Mouse (Mus musculus) embryo, embryonic 11.5 days (tissue): ENCODE results near the gene Tdrd5.
"Not testable (repeated sequence)": the region's sequence is repeated elsewhere in the genome, so short reads cannot be mapped to it uniquely, and the experiment has no call there.

ENCODE experiments used
- DNase-seq: peaks from one replicate; pipeline ENCODE4 v3.0.0-alpha.2; 2012; ENCODE audit warnings: low read depth, low spot score

The Tdrd5 gene

GRCm38 (mm10) chr1:156302911-156303749 lies at the start of gene Tdrd5:
Tdrd5 (minus strand) TSS chr1:156303664.
- peak; percentile 8 for DNase-seq

GRCm38 (mm10) chr1:156352466-156352865 lies 49.0 kb upstream of the Tdrd5 start:
- DNase-seq = no peak

- no peak for DNase-seq
These were observed 47.0 kb upstream of the Tdrd5 start for GRCm38 (mm10) chr1:156350441-156350840.

DNA sequence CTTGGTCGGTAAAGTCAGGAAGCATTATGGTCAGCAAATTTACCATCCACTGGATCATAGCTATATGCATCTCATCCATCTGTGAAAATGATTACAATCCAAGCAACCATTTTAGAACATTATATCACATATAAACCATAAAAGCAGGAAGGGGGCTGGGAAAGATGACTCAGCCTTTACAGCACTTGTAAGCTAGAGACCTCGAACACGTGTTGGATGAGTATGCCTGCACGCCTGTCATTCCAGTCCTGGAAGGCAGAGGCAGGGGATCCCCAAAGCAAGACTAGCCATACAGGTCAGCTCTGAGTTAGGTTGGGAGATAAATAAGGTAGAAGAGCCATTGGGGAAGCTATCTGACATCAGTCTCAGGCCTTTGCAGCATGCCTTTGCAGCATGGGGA lies 45.6 kb upstream of the Tdrd5 start:
- no peak for DNase-seq

DNA sequence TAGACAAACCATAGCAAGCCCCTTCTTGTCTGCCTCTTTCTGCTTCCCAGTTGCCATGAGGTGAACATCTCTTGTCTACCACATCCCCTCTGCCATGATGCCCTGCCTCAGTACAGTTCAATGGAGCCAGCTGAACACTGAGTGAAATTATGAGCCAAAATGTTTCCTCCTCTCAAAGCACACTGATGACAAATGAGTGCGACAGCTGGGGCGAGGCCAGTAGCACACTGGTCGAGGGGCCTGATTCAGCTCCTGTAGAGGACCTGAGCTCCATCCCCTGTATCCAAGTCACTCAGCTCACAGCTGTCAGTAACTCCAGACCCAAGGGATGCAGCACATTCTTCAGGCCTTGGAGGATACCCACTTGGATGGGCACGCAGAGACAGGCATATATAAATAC lies 42.2 kb upstream of the Tdrd5 start:
- DNase-seq = no peak

- no peak for DNase-seq
These were observed 41.0 kb upstream of the Tdrd5 start for GRCm38 (mm10) chr1:156344433-156344832.

DNA sequence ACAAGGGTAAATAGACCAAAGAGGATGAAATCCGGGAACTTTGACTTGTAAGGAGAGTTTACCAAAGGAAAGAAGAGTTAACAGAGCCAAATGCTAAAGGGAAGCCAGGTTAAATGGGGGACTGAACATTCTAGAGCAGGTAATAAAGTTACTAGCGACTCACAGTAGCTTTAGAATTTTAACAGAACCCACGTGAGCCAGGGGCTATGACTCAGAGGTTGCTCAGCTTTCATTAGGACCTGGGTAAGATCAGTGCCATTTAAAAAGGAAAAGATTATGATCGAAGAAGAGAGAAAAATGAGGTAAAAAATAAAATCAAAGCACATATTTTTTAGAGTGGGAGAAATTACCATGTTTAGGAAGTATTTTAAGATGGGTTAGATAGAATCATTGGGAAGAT lies 37.4 kb upstream of the Tdrd5 start:
- no peak for DNase-seq

- no peak for DNase-seq
These were observed 19.7 kb upstream of the Tdrd5 start for GRCm38 (mm10) chr1:156323126-156323525.

GRCm38 (mm10) chr1:156310630-156311029 lies 7.2 kb upstream of the Tdrd5 start, which contains the start of gene Nphs2:
Nphs2 (plus strand) TSS chr1:156310727.
- DNase-seq = no peak

- DNase-seq = no peak
These were observed 5.1 kb upstream of the Tdrd5 start for GRCm38 (mm10) chr1:156308595-156308994.

GRCm38 (mm10) chr1:156290016-156290415 lies 13.4 kb downstream of the Tdrd5 start:
- DNase-seq = no peak

DNA sequence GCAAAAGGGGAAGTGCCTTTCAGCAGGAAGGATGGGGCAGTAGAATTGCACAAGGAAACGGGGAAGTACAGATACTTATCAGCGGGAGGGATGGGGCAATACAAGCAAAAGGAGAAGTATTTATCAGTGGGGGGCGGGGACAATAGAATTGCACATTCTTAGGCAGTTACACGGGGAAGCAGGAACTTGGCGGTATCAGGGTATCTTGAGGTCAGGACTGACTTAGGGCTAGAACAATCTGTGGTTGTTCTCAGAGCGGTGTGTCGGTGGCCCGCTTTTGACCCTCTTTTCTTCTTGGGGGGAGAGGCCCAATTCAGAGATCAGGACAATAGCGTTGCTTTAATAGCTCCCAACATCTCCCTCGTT lies 14.3 kb downstream of the Tdrd5 start:
- not testable (repeated sequence) for DNase-seq

- no peak for DNase-seq
These were observed 14.8 kb downstream of the Tdrd5 start for GRCm38 (mm10) chr1:156288556-156289221.

DNA sequence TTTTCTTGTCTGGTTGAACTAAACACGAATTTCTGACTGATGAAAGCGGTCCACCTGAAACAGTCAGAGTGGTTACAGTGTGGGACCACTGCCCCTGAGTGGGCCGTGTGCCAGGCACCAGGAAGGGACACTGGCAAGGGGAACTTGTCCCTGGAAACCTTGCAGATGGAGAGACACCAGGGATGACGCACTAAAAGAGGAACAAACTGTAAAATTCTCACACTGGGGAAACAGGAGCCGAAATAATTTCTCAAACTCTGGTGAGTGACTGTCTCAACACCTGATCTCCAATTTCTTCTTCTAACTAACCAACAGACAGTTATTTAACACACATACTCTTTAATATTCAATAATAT lies 17.9 kb downstream of the Tdrd5 start:
- no peak for DNase-seq

DNA sequence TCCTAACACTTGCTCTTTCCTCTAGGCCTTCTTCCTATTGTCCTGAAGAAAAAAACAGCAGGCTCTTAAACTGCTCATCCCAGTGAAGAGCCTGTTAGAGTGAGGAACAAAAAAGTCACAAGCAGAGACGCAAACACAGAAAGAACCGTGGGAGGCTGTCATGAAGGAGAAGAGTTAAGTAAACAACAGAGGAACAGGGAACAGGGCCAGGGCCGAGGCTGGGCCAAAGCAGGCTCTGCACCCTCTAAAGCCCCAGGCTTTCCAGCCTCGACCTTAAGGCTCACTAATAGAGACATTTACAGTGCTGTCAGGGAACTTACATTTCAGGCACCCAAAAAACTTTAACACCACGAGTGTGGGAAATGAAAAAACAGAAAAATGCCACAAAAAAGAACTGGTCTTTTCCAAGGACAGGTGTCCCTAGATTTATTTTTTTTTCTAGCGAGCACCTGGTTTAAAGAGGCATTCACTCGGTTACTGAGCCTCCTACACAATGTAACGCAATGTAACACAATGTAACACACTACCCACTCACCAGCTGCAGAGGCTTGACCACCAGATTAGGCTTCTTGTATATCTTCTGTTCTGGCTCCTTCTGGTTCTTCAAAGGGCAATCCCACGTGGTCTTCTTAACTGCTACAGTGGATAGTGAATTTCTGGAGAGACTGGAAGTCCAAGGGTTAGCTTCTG lies 18.5 kb downstream of the Tdrd5 start:
- DNase-seq = no peak

DNA sequence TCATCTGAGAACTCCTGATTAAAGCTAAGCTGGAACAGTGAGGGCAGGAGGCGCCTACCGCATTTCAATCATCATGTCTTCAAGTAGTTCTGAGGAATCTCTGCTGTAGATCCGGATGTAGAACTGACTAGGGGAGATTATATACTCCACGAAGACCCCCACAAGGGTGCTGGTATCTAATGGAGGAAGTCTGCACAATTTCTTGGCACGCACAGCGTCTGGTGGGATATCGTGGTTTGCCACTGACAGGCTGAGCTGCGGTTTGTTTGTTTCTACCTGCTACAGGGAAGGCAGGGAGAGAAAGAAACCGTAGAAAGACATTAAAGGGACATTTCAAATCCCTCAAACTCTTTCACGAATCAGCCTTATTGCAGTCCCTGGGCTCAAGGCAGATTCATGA lies 19.3 kb downstream of the Tdrd5 start:
- DNase-seq = no peak

DNA sequence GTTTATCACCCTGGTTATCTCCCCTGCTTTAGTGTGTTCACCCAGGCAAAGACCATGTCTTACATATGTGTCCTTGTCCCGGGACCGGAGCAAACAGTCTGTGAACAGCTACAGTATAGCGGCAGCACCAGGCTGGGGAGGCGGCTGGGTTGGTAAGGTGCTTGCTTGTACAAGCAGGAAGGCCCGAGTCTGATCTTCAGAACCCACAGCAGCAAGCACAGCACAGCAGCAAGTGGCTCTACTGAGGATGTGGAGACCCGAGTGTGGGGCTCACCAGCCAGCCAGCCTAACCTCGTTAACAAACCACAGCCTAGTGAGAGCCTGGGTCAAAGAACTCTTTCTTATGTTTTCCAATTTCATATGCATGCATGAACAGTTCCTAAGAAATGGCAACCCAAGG lies 23.3 kb downstream of the Tdrd5 start:
- DNase-seq = no peak

DNA sequence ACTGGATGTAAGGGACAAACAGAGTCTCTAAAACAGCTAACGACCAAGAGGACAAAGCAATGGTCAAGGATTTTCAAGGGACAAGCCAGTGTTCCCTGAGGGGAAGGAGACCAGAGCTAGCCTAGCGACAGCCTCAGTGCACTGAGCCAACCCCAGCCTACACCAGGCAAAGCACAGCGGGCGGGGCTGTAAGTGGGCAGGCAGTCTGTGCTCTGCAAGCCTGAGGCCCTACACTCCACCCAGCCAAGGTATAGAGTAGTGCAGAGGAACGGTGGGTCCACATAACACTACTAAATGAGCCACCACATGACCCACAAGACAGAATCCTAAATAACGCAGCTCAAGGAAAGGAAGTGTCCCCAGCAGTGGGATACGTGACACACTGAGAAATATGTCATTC lies 29.8 kb downstream of the Tdrd5 start:
- DNase-seq = no peak

DNA sequence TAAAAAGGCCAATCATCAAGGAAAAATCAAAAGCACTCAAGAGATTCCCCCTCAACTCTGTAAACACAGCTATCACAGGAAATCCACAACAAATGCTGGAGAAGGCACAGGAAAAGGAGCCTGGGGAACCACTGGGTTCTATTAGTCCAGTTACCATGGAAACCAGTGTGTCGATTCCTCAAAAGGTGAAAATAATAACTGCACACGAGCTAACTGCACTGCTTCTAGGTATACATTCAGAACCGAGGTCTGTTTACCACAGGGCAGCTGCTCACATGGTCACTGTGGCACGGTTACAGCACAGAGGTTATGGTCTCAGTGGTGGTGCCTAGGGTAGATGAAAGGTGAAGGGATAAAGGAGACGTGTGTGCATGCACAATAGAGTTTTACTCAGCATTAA lies 31.8 kb downstream of the Tdrd5 start:
- no peak for DNase-seq

- no peak for DNase-seq
These were observed 33.0 kb downstream of the Tdrd5 start for GRCm38 (mm10) chr1:156270471-156270870.

DNA sequence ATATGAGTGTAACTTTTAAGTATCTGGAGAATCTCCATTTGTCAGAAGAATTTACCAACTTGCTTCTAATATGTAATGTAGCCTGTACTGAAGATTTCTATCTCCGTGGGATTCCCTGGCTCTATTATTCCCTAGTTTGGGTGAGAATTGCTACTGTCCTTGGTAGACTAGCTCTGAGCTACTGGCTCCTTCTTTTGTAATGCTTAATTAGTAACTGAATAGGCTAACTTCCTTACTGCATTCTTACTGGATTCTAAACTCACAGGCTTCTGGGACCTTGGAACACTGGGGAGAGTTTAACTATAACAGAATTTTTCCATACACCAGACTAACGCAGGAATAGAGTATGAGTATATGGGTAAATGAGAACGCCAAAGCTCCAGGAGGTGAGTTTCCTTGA lies 34.9 kb downstream of the Tdrd5 start:
- not testable (repeated sequence) for DNase-seq

DNA sequence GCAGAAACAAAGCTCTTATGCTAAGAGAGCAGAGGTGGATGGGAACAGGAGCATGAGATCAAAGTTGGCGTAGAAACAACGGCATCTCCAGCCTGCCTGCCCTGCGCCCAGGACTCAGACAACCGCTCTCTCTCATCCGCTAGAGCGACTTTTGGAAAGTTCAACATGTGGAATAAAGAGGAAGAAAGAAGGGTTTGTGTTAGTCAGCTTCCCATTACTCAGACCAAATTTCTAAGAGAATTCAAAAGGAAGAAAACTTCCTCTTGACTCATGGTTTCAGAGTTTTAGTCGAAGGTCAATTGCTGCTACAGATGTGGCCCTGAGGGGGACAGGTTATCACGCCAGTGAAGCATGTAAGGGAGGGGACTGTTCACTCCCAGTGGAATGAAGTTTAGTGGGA lies 39.5 kb downstream of the Tdrd5 start:
- no peak for DNase-seq

DNA sequence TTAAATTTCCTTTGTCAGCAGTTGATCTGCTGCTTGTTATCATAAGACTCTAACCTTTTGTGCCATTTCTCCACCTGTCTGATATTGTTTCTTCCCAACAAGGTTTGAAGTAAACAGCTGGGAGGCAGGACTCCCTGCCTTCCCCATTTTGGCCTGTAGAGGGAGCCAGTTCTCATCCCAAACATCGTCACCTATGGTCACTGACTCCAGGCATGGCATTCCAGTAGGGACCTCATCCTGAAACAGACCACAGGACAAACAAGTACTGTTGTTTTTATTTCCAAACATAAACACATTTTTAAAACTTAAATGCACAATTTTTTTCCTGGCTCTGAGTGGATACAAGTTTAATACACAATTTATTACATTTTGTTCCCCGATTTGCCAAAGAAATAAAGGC lies 40.1 kb downstream of the Tdrd5 start:
- DNase-seq = peak; percentile 50
